Mouse (Mus musculus): ENCODE data around the gene Fancf.

Gene Fancf

GRCm38 (mm10) chr7:51831917-51832316 is 30.1 kb downstream of the Fancf start:
- no peak for DNase-seq

DNA sequence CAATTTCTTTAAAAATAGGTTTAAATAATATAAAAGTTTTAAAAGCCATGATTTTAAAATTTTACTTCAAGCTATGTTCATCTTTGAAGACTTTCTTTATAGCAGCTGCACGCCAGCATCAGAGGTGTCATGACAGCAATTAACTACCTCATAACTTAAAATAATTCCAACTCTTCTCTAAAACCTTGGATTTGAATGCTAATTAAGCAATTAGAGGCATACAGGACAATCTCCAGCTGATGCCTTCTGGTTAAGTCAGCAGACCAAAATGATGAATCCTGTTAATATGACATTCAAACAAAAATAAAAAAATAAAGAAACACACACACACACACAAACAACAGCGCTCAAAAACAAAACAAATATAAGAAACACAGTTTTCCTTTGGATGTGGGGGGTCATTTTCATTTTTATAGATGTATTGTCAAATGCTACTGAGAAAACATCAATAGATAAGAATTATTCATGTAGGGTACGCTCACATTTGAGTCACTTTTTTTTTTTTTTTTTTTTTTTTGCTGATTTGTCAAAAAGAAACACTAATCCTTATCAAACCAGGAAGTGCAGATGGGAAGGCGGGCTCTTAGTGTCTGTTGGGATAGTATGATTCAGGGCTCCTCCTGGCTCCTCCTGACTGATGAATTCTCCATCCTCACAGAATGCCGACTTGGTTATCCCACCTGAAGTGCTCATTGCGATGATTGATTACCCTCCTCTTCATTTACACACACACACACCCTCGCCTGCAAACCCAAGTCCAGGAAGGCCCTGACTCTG is 38.3 kb downstream of the Fancf start:
- no peak for DNase-seq

DNA sequence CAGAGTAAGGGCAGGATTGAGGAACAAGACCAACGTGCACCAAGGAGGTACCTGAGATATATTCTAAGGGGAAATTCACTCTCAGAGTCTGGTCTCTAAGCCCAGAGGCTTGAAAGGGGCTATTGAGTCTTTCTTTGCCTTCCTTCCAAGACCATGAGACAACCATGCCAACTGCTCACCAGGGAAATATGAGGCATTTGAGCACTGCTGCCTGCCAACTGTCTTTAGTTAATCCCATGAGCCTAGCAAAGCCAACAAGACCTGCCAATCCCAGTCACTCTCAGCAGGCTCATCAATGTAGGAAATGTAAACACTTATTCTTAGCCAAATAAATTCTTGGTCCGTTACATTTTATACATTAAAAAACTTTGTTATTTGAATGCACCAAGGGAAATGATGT is 40.6 kb downstream of the Fancf start:
- DNase-seq: no peak

DNA sequence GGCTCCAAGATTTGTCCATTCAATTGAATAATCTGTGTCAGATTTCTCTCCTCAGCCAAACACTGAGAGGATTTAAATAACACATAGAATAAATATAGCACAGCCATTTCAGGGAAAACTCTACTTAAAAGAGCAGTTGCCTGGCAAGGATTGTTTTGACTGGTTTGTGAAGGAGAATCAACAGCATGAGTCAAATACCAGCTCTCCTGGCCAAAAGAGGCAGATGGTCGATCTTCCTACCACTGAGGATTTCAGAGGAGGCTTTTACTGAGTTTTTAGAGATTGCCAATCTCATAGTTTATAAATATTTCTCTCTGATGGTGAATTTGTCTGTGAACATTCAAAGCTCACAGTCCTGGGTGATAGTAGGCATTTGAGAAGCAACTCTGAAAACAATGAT is 42.2 kb downstream of the Fancf start:
- no peak for DNase-seq

DNA sequence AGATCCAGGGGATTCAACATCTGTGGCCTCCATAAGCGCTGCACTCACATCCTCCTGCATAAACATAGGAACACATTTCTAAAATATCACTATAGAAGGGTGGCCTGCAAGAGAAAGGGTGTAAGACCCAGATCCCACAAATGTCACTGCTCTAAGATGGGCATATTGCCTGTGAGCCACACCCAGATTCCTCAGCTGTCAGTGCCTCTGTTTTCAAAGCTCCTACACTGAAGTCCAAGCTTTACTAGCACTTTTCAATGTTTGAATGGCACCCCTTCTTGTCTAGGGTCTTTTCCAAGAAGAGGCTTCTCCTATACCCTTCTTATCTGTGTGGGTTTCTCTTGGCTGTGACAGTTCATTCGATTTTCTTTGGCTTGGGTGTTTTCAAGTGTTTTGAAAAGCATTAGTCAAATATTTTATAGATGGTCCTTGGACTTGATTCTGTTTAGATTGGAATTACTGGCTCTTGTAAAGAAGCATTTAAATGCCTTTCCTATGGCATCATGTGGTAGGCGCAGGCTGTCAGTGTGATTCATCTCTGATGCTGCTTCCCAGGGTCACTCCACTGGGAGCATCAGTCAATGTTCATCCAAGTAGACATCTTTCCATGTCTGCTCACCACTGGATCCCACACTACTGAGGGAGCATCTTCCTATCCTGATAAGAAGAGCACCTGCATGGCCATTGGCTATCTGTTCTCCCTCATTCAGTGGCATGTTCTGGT is 43.7 kb downstream of the Fancf start:
- no peak for DNase-seq

DNA sequence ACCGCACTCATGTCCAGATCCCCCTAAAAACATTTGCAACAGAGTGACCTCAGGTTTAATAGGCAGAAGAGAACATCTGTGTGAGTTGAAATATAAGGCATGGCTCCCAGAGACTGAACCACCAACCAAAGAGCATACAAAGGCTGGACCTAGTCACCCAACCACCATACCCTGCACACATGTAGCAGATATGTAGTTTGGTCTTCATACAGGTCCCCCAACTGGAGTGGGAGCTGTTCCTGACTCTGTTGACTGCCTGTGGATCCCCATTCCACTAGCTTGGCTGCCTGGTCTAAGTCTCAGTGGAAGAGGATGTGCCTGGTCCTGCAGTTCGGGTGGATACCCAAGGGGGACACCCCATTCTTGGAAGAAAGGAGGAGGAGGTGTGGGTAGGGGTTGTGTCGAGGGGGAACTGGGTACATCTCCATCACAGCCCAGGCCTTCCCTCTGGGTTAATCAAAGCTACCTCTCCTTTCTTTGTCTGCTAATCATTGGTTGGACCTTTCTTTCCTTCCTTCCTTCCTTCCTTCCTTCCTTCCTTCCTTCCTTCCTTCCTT is 45.7 kb downstream of the Fancf start:
- DNase-seq: no peak

GRCm38 (mm10) chr7:51815473-51816282 is 46.4 kb downstream of the Fancf start:
- no peak for DNase-seq
